Mouse (Mus musculus) left cerebral cortex, postnatal 36 days (tissue): ENCODE measurements around the gene Pepd. TPM values are rescaled to one million over a fixed set of nuclear protein-coding genes. Genes with fewer than 3 reads are reported as not detected.

Experiments
- DNase-seq, 2 experiments: peaks; one replicate each; pipeline ENCODE4 v3.0.0; 2021 to 2022; ENCODE audit warnings: low spot score in 2 of 2, mixed read lengths in 1 of 2
- intact Hi-C: fragments of 180-260 bp; cut with DNase I; formaldehyde crosslinking; loops from one replicate; pipeline ENCODE4 v1.15.1; 2025
- total RNA-seq, 2 experiments: library from RNA; stranded (reverse); gene quantifications; 2 replicates each; pipeline ENCODE4 v1.2.3; 2021

The Pepd gene
- total RNA-seq, 2 experiments from 2014 or later: 29.5 to 31.3 TPM

- intact Hi-C loops: no loop called here
- DNase-seq: peak in 1 of 2 experiments; percentile 30
Measured at GRCm38 (mm10) chr7:35021365-35021764, 109.2 kb downstream of the Pepd start.

- intact Hi-C loops: no loop called here
- DNase-seq: no peak
Measured at GRCm38 (mm10) chr7:35023251-35023650, 111.1 kb downstream of the Pepd start.

GRCm38 (mm10) chr7:35024426-35024825 is 112.2 kb downstream of the Pepd start:
- intact Hi-C loops: no loop called here
- no peak for DNase-seq

- DNase-seq: peak; percentile 80 to 83
- intact Hi-C loops: loop anchor here (1.0 to 5.0 kb wide), 3 partner anchors 94 to 237 kb away; partner anchors contain the start of gene Cebpa
Measured at GRCm38 (mm10) chr7:35025409-35026275, 113.5 kb downstream of the Pepd start.

GRCm38 (mm10) chr7:35026276-35026630 is 114.1 kb downstream of the Pepd start:
- intact Hi-C loops: loop anchor here (1.0 to 5.0 kb wide), 3 partner anchors 93 to 236 kb away; partner anchors contain the start of gene Cebpa
- DNase-seq: no peak

GRCm38 (mm10) chr7:35026838-35027291 is 114.7 kb downstream of the Pepd start:
- peak; percentile 29 to 37 for DNase-seq
- intact Hi-C loops: loop anchor here (1.0 to 5.0 kb wide), 3 partner anchors 92 to 235 kb away; partner anchors contain the start of gene Cebpa

- intact Hi-C loops: loop anchor here (5.0 kb wide), 1 partner anchor 234 kb away; no protein-coding TSS in a partner anchor
- DNase-seq: peak; percentile 27 to 36
Measured at GRCm38 (mm10) chr7:35027801-35028420, 115.7 kb downstream of the Pepd start.

GRCm38 (mm10) chr7:35028559-35028958 is 116.4 kb downstream of the Pepd start:
- no peak for DNase-seq
- intact Hi-C loops: loop anchor here (5.0 kb wide), 1 partner anchor 234 kb away; no protein-coding TSS in a partner anchor

GRCm38 (mm10) chr7:35029228-35029627 is 117.0 kb downstream of the Pepd start:
- intact Hi-C loops: loop anchor here (5.0 kb wide), 1 partner anchor 233 kb away; no protein-coding TSS in a partner anchor
- no peak for DNase-seq

- intact Hi-C loops: loop anchor here (5.0 kb wide), 1 partner anchor 233 kb away; no protein-coding TSS in a partner anchor
- no peak for DNase-seq
Measured at GRCm38 (mm10) chr7:35029648-35030047, 117.5 kb downstream of the Pepd start.

- no peak for DNase-seq
- intact Hi-C loops: no loop called here
Measured at GRCm38 (mm10) chr7:35030567-35030966, 118.4 kb downstream of the Pepd start.

GRCm38 (mm10) chr7:35035141-35035553 is 123.0 kb downstream of the Pepd start:
- intact Hi-C loops: no loop called here
- no peak for DNase-seq

GRCm38 (mm10) chr7:35035565-35035964 is 123.4 kb downstream of the Pepd start:
- DNase-seq: no peak
- intact Hi-C loops: no loop called here

GRCm38 (mm10) chr7:35036266-35036731 is 124.1 kb downstream of the Pepd start:
- peak in 1 of 2 experiments; percentile 43 for DNase-seq
- intact Hi-C loops: no loop called here

- intact Hi-C loops: no loop called here
Measured at GRCm38 (mm10) chr7:35037408-35037807, 125.2 kb downstream of the Pepd start.

GRCm38 (mm10) chr7:35040176-35040972 is 128.2 kb downstream of the Pepd start:
- intact Hi-C loops: no loop called here
- DNase-seq: no peak

More at GRCm38 (mm10) chr7:35037408-35037807, 125.2 kb downstream of the Pepd start:
- DNase-seq: no peak

- intact Hi-C loops: no loop called here
- DNase-seq: no peak
Measured at GRCm38 (mm10) chr7:35041286-35042208, 129.4 kb downstream of the Pepd start.

- intact Hi-C loops: no loop called here
- no peak for DNase-seq
Measured at GRCm38 (mm10) chr7:35042209-35042554, 130.0 kb downstream of the Pepd start.
